ENCODE assay signal across 15 mouse cellular contexts in genomic region chr7:92883850-92884716, GRCm38 (mm10). TPM values are rescaled to one million over a fixed set of nuclear protein-coding genes. Genes with fewer than 3 reads are reported as not detected.
A peak's percentile ranks its signal among the peaks of the same experiment; 100 is the strongest.
DNase-seq lines count a peak whose midpoint lies in the region; ATAC-seq and TF ChIP-seq lines count a peak whose summit lies in the region.
"Had no signal": no experiment of that assay in that cellular context is flagged by ENCODE, and none has a peak within 500 bp of the region (broad histone marks: within the 10 kb centered on the region; RNA-seq: fewer than 3 reads in every experiment).

No protein-coding gene starts in this region.

- no peak for DNase-seq in heart, postnatal 25 days (ENCODE audit: low spot score)
- peak; percentile 70 for DNase-seq in midbrain, embryonic 11.5 days (ENCODE audit: low spot score, missing footprints)
- DNase-seq in midbrain, embryonic 14.5 days, result no peak
- no peak for DNase-seq in thymus, adult 2 months
- DNase-seq in left cerebral cortex, postnatal 36 days (ENCODE audit: low spot score in 2 of 2), result no peak
- DNase-seq: cerebellum, adult 11-12 months; gastrocnemius, postnatal 25 days; layer of hippocampus, adult 9-11 months had no signal

- no peak for TF ChIP-seq CTCF in thymus, adult 2 months (IDR thresholded peaks at IDR 0.05; ENCODE audit: borderline replicate concordance, control insufficient read depth, extremely low read depth, insufficient read depth, low read length, poor library complexity)

- H3K4me2 ChIP-seq in heart, embryonic 11.5 days, result no peak overlapping the region
- no peak overlapping the region for H3K4me2 ChIP-seq in midbrain, embryonic 11.5 days
- no peak overlapping the region for H3K4me2 ChIP-seq in midbrain, embryonic 14.5 days (ENCODE audit: low read length)
- H3K4me2 ChIP-seq in liver, embryonic 12.5 days, result peak overlapping the region; percentile 54
- H3K4me2 ChIP-seq: midbrain, embryonic 13.5 days; neural tube, embryonic 12.5 days had no signal

- peak overlapping the region; percentile 41 for H3K27ac ChIP-seq in heart, embryonic 11.5 days (ENCODE audit: low read depth, low read length)
- H3K27ac ChIP-seq in midbrain, embryonic 11.5 days (ENCODE audit: low read depth, low read length), result no peak overlapping the region
- H3K27ac ChIP-seq in midbrain, embryonic 14.5 days (replicated peaks; ENCODE audit: low read depth, low read length), result no peak overlapping the region
- H3K27ac ChIP-seq in liver, embryonic 12.5 days, result peak overlapping the region; percentile 88
- no peak overlapping the region for H3K27ac ChIP-seq in thymus, adult 2 months (ENCODE audit: control insufficient read depth, insufficient read depth, low read length)
- H3K27ac ChIP-seq: hindbrain, postnatal 0 days; kidney, postnatal 0 days; midbrain, embryonic 13.5 days; neural tube, embryonic 12.5 days had no signal

- 76% methylated on average over 9 of the region's 9 CpGs for WGBS in heart, embryonic 11.5 days (ENCODE audit: insufficient replicate concordance)
- 78% methylated on average over 9 of the region's 9 CpGs for WGBS in midbrain, embryonic 11.5 days
- 81% methylated on average over 9 of the region's 9 CpGs for WGBS in midbrain, embryonic 14.5 days
- 36% methylated on average over 9 of the region's 9 CpGs for WGBS in liver, embryonic 12.5 days (ENCODE audit: insufficient replicate concordance)
- WGBS in thymus, adult 2 months, result 96% methylated on average over 9 of the region's 9 CpGs

- no peak overlapping the region for H3K4me3 ChIP-seq in heart, embryonic 11.5 days (ENCODE audit: low read depth, low read length)
- no peak overlapping the region for H3K4me3 ChIP-seq in midbrain, embryonic 11.5 days (ENCODE audit: low read depth, low read length)
- H3K4me3 ChIP-seq in midbrain, embryonic 14.5 days (replicated peaks; ENCODE audit: low read depth, low read length), result no peak overlapping the region
- no peak overlapping the region for H3K4me3 ChIP-seq in liver, embryonic 12.5 days
- no peak overlapping the region for H3K4me3 ChIP-seq in thymus, adult 2 months (ENCODE audit: control insufficient read depth, insufficient read depth, low read length)
- H3K4me3 ChIP-seq: midbrain, embryonic 13.5 days; neural tube, embryonic 12.5 days had no signal

- H3K27me3 ChIP-seq in heart, embryonic 11.5 days (ENCODE audit: control insufficient read depth, insufficient read depth, low read length), result no peaks in the 10 kb centered on the region
- no peaks in the 10 kb centered on the region for H3K27me3 ChIP-seq in midbrain, embryonic 11.5 days (ENCODE audit: control insufficient read depth, insufficient read depth, low read length)
- H3K27me3 ChIP-seq in midbrain, embryonic 14.5 days (ENCODE audit: control insufficient read depth, insufficient read depth, low read length), result no peaks in the 10 kb centered on the region
- H3K27me3 ChIP-seq in liver, embryonic 12.5 days (replicated peaks), result no peaks in the 10 kb centered on the region
- H3K27me3 ChIP-seq in thymus, adult 2 months (ENCODE audit: control insufficient read depth, insufficient read depth, low read length), result no peaks in the 10 kb centered on the region
- H3K27me3 ChIP-seq: midbrain, embryonic 13.5 days; neural tube, embryonic 12.5 days had no signal

- intact Hi-C loops in heart, postnatal 25 days (cut with DNase I), result no loop called here
- intact Hi-C loops in left cerebral cortex, postnatal 36 days (cut with DNase I), result no loop called here

- ATAC-seq in heart, embryonic 11.5 days (replicated peaks; ENCODE audit: insufficient number of reproducible peaks, low FRiP score, low TSS enrichment), result no peak
- ATAC-seq in midbrain, embryonic 11.5 days (ENCODE audit: low FRiP score), result no peak
- ATAC-seq in midbrain, embryonic 14.5 days (ENCODE audit: low FRiP score, low TSS enrichment), result no peak
- ATAC-seq in liver, embryonic 12.5 days, result peak; percentile 84
- peak; percentile 85 for ATAC-seq in megakaryocyte-erythroid progenitor cell, adult 5-6 weeks (replicated peaks; ENCODE audit: low FRiP score, low TSS enrichment, poor library complexity, severe bottlenecking)
- ATAC-seq: hindbrain, postnatal 0 days; midbrain, embryonic 13.5 days had no signal

- H3K36me3 ChIP-seq in heart, embryonic 11.5 days (ENCODE audit: control insufficient read depth, insufficient read depth, low read length), result no peaks in the 10 kb centered on the region
- H3K36me3 ChIP-seq in midbrain, embryonic 11.5 days (ENCODE audit: control insufficient read depth, insufficient read depth, low read length), result no peaks in the 10 kb centered on the region
- no peaks in the 10 kb centered on the region for H3K36me3 ChIP-seq in midbrain, embryonic 14.5 days (ENCODE audit: control insufficient read depth, insufficient read depth, low read length)
- peaks cover 25% of the 10 kb centered on the region; the same call in 1 of the 2 replicates for H3K36me3 ChIP-seq in liver, embryonic 12.5 days
- H3K36me3 ChIP-seq in thymus, adult 2 months (ENCODE audit: control insufficient read depth, insufficient read depth, low read length), result no peaks in the 10 kb centered on the region
- H3K36me3 ChIP-seq: midbrain, embryonic 13.5 days; neural tube, embryonic 12.5 days had no signal

- 0 out of 2 replicates have a peak, but pooled peaks cover 3% of the 10 kb centered on the region for H3K4me1 ChIP-seq in heart, embryonic 11.5 days (ENCODE audit: control insufficient read depth, insufficient read depth, low read length)
- no peaks in the 10 kb centered on the region for H3K4me1 ChIP-seq in midbrain, embryonic 11.5 days (ENCODE audit: control insufficient read depth, insufficient read depth, low read length)
- no peaks in the 10 kb centered on the region for H3K4me1 ChIP-seq in midbrain, embryonic 14.5 days (ENCODE audit: control insufficient read depth, insufficient read depth, low read length)
- peaks cover 91% of the 10 kb centered on the region for H3K4me1 ChIP-seq in liver, embryonic 12.5 days
- H3K4me1 ChIP-seq in thymus, adult 2 months (replicated peaks; ENCODE audit: control insufficient read depth, insufficient read depth, low read length), result no peaks in the 10 kb centered on the region
- H3K4me1 ChIP-seq: midbrain, embryonic 13.5 days; neural tube, embryonic 12.5 days had no signal

- TF ChIP-seq POLR2A in thymus, adult 2 months (IDR thresholded peaks at IDR 0.05; ENCODE audit: control insufficient read depth, extremely low read depth, insufficient read depth, low read length, poor library complexity), result no peak

- H3K9me3 ChIP-seq in heart, embryonic 11.5 days (replicated peaks; ENCODE audit: control insufficient read depth, low read length), result no peaks in the 10 kb centered on the region
- no peaks in the 10 kb centered on the region for H3K9me3 ChIP-seq in midbrain, embryonic 11.5 days (ENCODE audit: control insufficient read depth, low read length)
- H3K9me3 ChIP-seq in midbrain, embryonic 14.5 days (ENCODE audit: control insufficient read depth, low read length), result no peaks in the 10 kb centered on the region
- H3K9me3 ChIP-seq in liver, embryonic 12.5 days (replicated peaks), result no peaks in the 10 kb centered on the region
- H3K9me3 ChIP-seq: midbrain, embryonic 13.5 days; neural tube, embryonic 12.5 days had no signal

- H3K9ac ChIP-seq in heart, embryonic 11.5 days (ENCODE audit: low read depth, low read length), result no peak overlapping the region
- no peak overlapping the region for H3K9ac ChIP-seq in midbrain, embryonic 11.5 days (ENCODE audit: low read length)
- H3K9ac ChIP-seq in midbrain, embryonic 14.5 days (replicated peaks; ENCODE audit: low read length), result no peak overlapping the region
- no peak overlapping the region; the same call in 1 of the 2 replicates for H3K9ac ChIP-seq in liver, embryonic 12.5 days
- H3K9ac ChIP-seq: midbrain, embryonic 13.5 days; neural tube, embryonic 12.5 days had no signal

RNA-seq across cellular contexts. Expression of gene Prcp, which starts 9.8 kb away (rescaled TPM):
- polyA plus RNA-seq in heart, embryonic 11.5 days (2014; fragmentation: Nextera tagmentation; extraction: Ambion mirVana), result 17.5 and 18.2 TPM in 2 replicates
- 10 to 100 TPM; 13.7 to 16.5 TPM for total RNA-seq in heart, postnatal 25 days (2021)
- 19.4 and 19.6 TPM in 2 replicates for polyA plus RNA-seq in midbrain, embryonic 11.5 days (2014; fragmentation: Nextera tagmentation; extraction: Ambion mirVana)
- 13.5 and 17.9 TPM in 2 replicates for polyA plus RNA-seq in midbrain, embryonic 14.5 days (2014; fragmentation: Nextera tagmentation; extraction: Ambion mirVana)
- polyA plus RNA-seq in liver, embryonic 12.5 days (2016; fragmentation: Nextera tagmentation; extraction: Ambion mirVana), result 18.2 and 20.0 TPM in 2 replicates
- 66.5 and 85.8 TPM in 2 replicates for total RNA-seq in megakaryocyte-erythroid progenitor cell, adult 5-6 weeks (2014; fragmentation: Nextera tagmentation)
- 44.4 and 50.3 TPM in 2 replicates for total RNA-seq in megakaryocyte-erythroid progenitor cell, adult 5-6 weeks (2017)
- polyA plus RNA-seq in thymus, adult 2 months (2012; rRNA removed), result 17.2 and 19.7 TPM in 2 replicates
- total RNA-seq in left cerebral cortex, postnatal 36 days (2021), result 10 to 100 TPM; 10.4 to 12.7 TPM

RNA-seq across cellular contexts. Expression of gene Ddias, which starts 10.0 kb away (rescaled TPM):
- polyA plus RNA-seq in heart, embryonic 11.5 days (2014; fragmentation: Nextera tagmentation; extraction: Ambion mirVana), result 11.3 and 11.7 TPM in 2 replicates
- total RNA-seq in heart, postnatal 25 days (2021), result under 1 TPM; 0.31 to 0.36 TPM
- 24.8 and 28.4 TPM in 2 replicates for polyA plus RNA-seq in midbrain, embryonic 11.5 days (2014; fragmentation: Nextera tagmentation; extraction: Ambion mirVana)
- 3.3 and 6.1 TPM in 2 replicates for polyA plus RNA-seq in midbrain, embryonic 14.5 days (2014; fragmentation: Nextera tagmentation; extraction: Ambion mirVana)
- 15.5 and 16.1 TPM in 2 replicates for polyA plus RNA-seq in liver, embryonic 12.5 days (2016; fragmentation: Nextera tagmentation; extraction: Ambion mirVana)
- total RNA-seq in megakaryocyte-erythroid progenitor cell, adult 5-6 weeks (2014; fragmentation: Nextera tagmentation), result 22.1 and 22.7 TPM in 2 replicates
- 25.2 and 25.9 TPM in 2 replicates for total RNA-seq in megakaryocyte-erythroid progenitor cell, adult 5-6 weeks (2017)
- 0.81 and 1.2 TPM in 2 replicates for polyA plus RNA-seq in thymus, adult 2 months (2012; rRNA removed)
- under 1 TPM; 0.32 to 0.41 TPM for total RNA-seq in left cerebral cortex, postnatal 36 days (2021)

Comparison
In these comparisons a context has a peak if more than half of its experiments do, and no peak if none do; other contexts are left out.
1. ATAC-seq: peak in liver, embryonic 12.5 days (single experiment) and megakaryocyte-erythroid progenitor cell, adult 5-6 weeks (single experiment); none in heart, embryonic 11.5 days (single experiment), midbrain, embryonic 11.5 days (single experiment) and midbrain, embryonic 14.5 days (single experiment).
2. H3K27ac ChIP-seq: peak in heart, embryonic 11.5 days (single experiment) and liver, embryonic 12.5 days (single experiment); none in midbrain, embryonic 11.5 days (single experiment), midbrain, embryonic 14.5 days (single experiment) and thymus, adult 2 months (single experiment).